10 mouse cellular contexts compared by ENCODE assay signal in the genomic region with DNA sequence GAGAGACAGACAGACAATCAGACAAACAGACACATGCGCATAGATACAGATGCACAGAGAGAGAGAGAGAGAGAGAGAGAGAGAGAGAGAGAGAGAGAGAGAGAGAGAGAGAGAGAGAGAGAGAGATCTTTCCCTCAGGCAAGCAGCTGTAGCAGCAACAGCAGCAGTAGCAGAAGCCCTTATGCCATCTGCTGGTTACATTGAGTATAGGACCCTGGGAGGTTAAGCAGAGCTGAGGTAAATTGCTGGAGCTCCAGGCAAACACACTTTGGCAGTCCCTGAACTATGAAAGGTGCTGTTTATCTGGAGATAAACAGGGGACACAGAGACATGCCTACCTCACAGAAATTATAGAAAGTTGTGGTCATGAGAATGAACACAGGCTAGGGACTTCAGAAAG. TPM values are rescaled to one million over a fixed set of nuclear protein-coding genes. Genes with fewer than 3 reads are reported as not detected.
DNase-seq lines count a peak whose midpoint lies in the region; ATAC-seq and TF ChIP-seq lines count a peak whose summit lies in the region.
"Had no signal": no experiment of that assay in that cellular context is flagged by ENCODE, and none has a peak within 500 bp of the region (broad histone marks: within the 10 kb centered on the region; RNA-seq: fewer than 3 reads in every experiment).

No protein-coding gene starts in this region.

- no peak overlapping the region for H3K4me2 ChIP-seq in limb, embryonic 14.5 days (replicated peaks; ENCODE audit: low read depth, low read length, severe bottlenecking)
- H3K4me2 ChIP-seq: hindbrain, embryonic 15.5 days had no signal

- H3K27me3 ChIP-seq in ES-Bruce4 (ENCODE audit: control insufficient read depth, insufficient read depth, low read length, poor library complexity, severe bottlenecking) = no peaks in the 10 kb centered on the region; the same call in 1 of the 2 replicates
- H3K27me3 ChIP-seq in limb, embryonic 14.5 days (ENCODE audit: control insufficient read depth, insufficient read depth, low read length) = no peaks in the 10 kb centered on the region
- H3K27me3 ChIP-seq: hindbrain, embryonic 15.5 days had no signal

- peak; percentile 12 for DNase-seq in heart, postnatal 4 days
- DNase-seq in heart, adult 9 months (ENCODE audit: low spot score in 2 of 2) = no peak
- peak; percentile 68 for DNase-seq in embryo, embryonic 11 days
- DNase-seq in limb, embryonic 14.5 days (ENCODE audit: low spot score) = peak; percentile 65
- DNase-seq in gastrocnemius, postnatal 10 days = no peak
- no peak for DNase-seq in thymus, adult 18-20 months
- DNase-seq in T-cell, adult 2 months (ENCODE audit: low spot score) = no peak

- H3K9ac ChIP-seq in ES-Bruce4 (ENCODE audit: low read depth, poor library complexity, severe bottlenecking) = no peak overlapping the region
- H3K9ac ChIP-seq in limb, embryonic 14.5 days (ENCODE audit: low read depth, low read length, severe bottlenecking) = no peak overlapping the region
- H3K9ac ChIP-seq: hindbrain, embryonic 15.5 days had no signal

- no peak for TF ChIP-seq POLR2A in ES-Bruce4 (IDR thresholded peaks at IDR 0.05; ENCODE audit: insufficient read depth, low read length)
- TF ChIP-seq POLR2A in limb, embryonic 14.5 days (IDR thresholded peaks at IDR 0.05; ENCODE audit: borderline replicate concordance, extremely low read depth, insufficient read depth, insufficient read length) = no peak

- H3K9me3 ChIP-seq in ES-Bruce4 (replicated peaks; ENCODE audit: control insufficient read depth, insufficient read depth, low read length, poor library complexity, severe bottlenecking) = no peaks in the 10 kb centered on the region
- H3K9me3 ChIP-seq in limb, embryonic 14.5 days (ENCODE audit: control insufficient read depth, low read length) = no peaks in the 10 kb centered on the region
- H3K9me3 ChIP-seq: hindbrain, embryonic 15.5 days had no signal

- no peak overlapping the region for H3K27ac ChIP-seq in ES-Bruce4 (ENCODE audit: insufficient read depth, low read length)
- no peak overlapping the region for H3K27ac ChIP-seq in limb, embryonic 14.5 days (replicated peaks; ENCODE audit: low read depth, low read length)
- H3K27ac ChIP-seq: hindbrain, embryonic 15.5 days had no signal

- peak; percentile 44 for TF ChIP-seq CTCF in ES-Bruce4 (IDR thresholded peaks at IDR 0.05; ENCODE audit: low read depth, low read length)

- TF ChIP-seq EP300 in ES-Bruce4 (IDR thresholded peaks at IDR 0.05; ENCODE audit: insufficient read depth, low read depth, low read length) = no peak

- WGBS in limb, embryonic 14.5 days = 76% methylated on average over 1 of the region's 1 CpGs

- H3K4me3 ChIP-seq in ES-Bruce4 (ENCODE audit: low read depth, low read length) = no peak overlapping the region
- H3K4me3 ChIP-seq in limb, embryonic 14.5 days (replicated peaks; ENCODE audit: low read length) = no peak overlapping the region
- H3K4me3 ChIP-seq: hindbrain, embryonic 15.5 days; myocyte had no signal

- no peaks in the 10 kb centered on the region for H3K4me1 ChIP-seq in ES-Bruce4 (ENCODE audit: control insufficient read depth, insufficient read depth, low read length)
- H3K4me1 ChIP-seq in limb, embryonic 14.5 days (ENCODE audit: control insufficient read depth, insufficient read depth, low read length) = no peaks in the 10 kb centered on the region
- H3K4me1 ChIP-seq: hindbrain, embryonic 15.5 days had no signal

- ATAC-seq in limb, embryonic 14.5 days (ENCODE audit: low FRiP score, low read depth) = no peak

- H3K36me3 ChIP-seq in ES-Bruce4 (ENCODE audit: control insufficient read depth, insufficient read depth, low read length, poor library complexity, severe bottlenecking) = no peaks in the 10 kb centered on the region
- no peaks in the 10 kb centered on the region for H3K36me3 ChIP-seq in limb, embryonic 14.5 days (ENCODE audit: control insufficient read depth, insufficient read depth, low read length)
- H3K36me3 ChIP-seq: hindbrain, embryonic 15.5 days had no signal

RNA-seq across cellular contexts. Expression of gene Prlhr, which starts 50.5 kb away (rescaled TPM):
- total RNA-seq in heart, postnatal 4 days (2021) = not detected
- polyA plus RNA-seq in ES-Bruce4 (2011; ENCODE audit: insufficient read depth, insufficient read length, low read depth, missing spikeins) = not detected in 2 replicates
- polyA plus RNA-seq in limb, embryonic 14.5 days (2012; rRNA removed) = not detected in 2 replicates
- polyA plus RNA-seq in limb, embryonic 14.5 days (2014; fragmentation: Nextera tagmentation; extraction: Ambion mirVana) = not detected in 2 replicates
- total RNA-seq in gastrocnemius, postnatal 10 days (2021) = not detected
- polyA plus RNA-seq: myocyte had no signal

Comparison
In these comparisons a context has a peak if more than half of its experiments do, and no peak if none do; other contexts are left out.
1. DNase-seq: peak in heart, postnatal 4 days (single experiment), embryo, embryonic 11 days (single experiment) and limb, embryonic 14.5 days (single experiment); none in heart, adult 9 months (0 of 2), gastrocnemius, postnatal 10 days (single experiment), thymus, adult 18-20 months (0 of 2) and T-cell, adult 2 months (single experiment).